Mouse (Mus musculus): ENCODE measurements around the gene Cd6.

DNA sequence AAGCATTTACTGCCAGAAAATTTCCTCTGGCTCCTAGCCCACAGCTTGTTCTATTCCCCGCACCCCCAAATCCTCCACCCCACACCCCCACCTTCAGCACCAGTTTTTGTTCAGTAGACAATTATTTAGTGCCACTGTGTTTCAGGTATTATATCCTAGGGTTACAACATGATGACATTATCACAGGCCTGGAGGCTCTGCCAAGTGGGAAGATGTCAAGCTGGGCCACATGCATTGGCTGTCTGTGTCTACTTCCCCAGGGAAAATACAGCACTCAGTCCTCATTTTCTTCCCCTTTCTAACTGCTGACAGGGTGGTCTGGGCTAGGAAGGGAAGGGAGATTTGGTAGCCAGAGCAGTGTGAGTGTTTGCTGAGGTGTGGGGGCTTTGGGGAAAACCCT is 34.9 kb downstream of the Cd6 start:
- TF ChIP-seq CTCF (IDR thresholded peaks at IDR 0.05; ENCODE audit: control insufficient read depth, insufficient read depth, low read length) (no peak), POLR2A (IDR thresholded peaks at IDR 0.05; ENCODE audit: borderline replicate concordance, control insufficient read depth, low read depth, low read length) (no peak)
